Mouse (Mus musculus) regulatory T cell (primary cell): ENCODE results near the gene Cep290.

Source experiments
- in situ Hi-C: fragments of 300-600 bp; cut with MboI, MseI; formaldehyde crosslinking; loops from one replicate; pipeline ENCODE4 v1.15.1; 2025; ENCODE audit warnings: high pct_unique_total_duplicates

The Cep290 gene

GRCm38 (mm10) chr10:100590323-100590722 is 103.0 kb downstream of the Cep290 start, which contains the start of the genes 4930430F08Rik and 1700017N19Rik:
Gene 4930430F08Rik (minus strand): TSS chr10:100590423.
Gene 1700017N19Rik (plus strand): TSS chr10:100590484.
- in situ Hi-C loops: no loop called here

- in situ Hi-C loops: no loop called here
Measured at GRCm38 (mm10) chr10:100598339-100598738, 111.0 kb downstream of the Cep290 start.

- in situ Hi-C loops: no loop called here
Measured at GRCm38 (mm10) chr10:100603511-100603910, 116.2 kb downstream of the Cep290 start.

- in situ Hi-C loops: no loop called here
Measured at GRCm38 (mm10) chr10:100604254-100604653, 116.9 kb downstream of the Cep290 start.

- in situ Hi-C loops: no loop called here
Measured at GRCm38 (mm10) chr10:100617233-100617903, 130.0 kb downstream of the Cep290 start.

- in situ Hi-C loops: no loop called here
Measured at GRCm38 (mm10) chr10:100619474-100619873, 132.1 kb downstream of the Cep290 start.

- in situ Hi-C loops: no loop called here
Measured at GRCm38 (mm10) chr10:100620040-100620439, 132.7 kb downstream of the Cep290 start.

GRCm38 (mm10) chr10:100622494-100622893 is 135.1 kb downstream of the Cep290 start:
- in situ Hi-C loops: no loop called here
